Mouse (Mus musculus) heart, adult 2 months (tissue): ENCODE results near the gene Rps25.

Experiments used
- CTCF ChIP-seq: fragments of 200-600 bp; IDR thresholded peaks from 2 replicates; pipeline ENCODE4 v1.8.1; 2022; ENCODE audit warnings: antibody characterized with exemption, mild to moderate bottlenecking, moderate library complexity
- EP300 ChIP-seq: fragments of 200-500 bp; IDR thresholded peaks from 2 replicates; pipeline ENCODE4 v1.6.1; 2011; ENCODE audit warnings: low read depth, low read length, control low read depth; ENCODE audit not compliant: insufficient read depth
- POLR2A ChIP-seq: fragments of 200-500 bp; IDR thresholded peaks from 2 replicates; pipeline ENCODE4 v1.6.1; 2011; ENCODE audit warnings: mild to moderate bottlenecking, low read depth, low read length, control low read depth; ENCODE audit not compliant: insufficient read depth

DNA sequence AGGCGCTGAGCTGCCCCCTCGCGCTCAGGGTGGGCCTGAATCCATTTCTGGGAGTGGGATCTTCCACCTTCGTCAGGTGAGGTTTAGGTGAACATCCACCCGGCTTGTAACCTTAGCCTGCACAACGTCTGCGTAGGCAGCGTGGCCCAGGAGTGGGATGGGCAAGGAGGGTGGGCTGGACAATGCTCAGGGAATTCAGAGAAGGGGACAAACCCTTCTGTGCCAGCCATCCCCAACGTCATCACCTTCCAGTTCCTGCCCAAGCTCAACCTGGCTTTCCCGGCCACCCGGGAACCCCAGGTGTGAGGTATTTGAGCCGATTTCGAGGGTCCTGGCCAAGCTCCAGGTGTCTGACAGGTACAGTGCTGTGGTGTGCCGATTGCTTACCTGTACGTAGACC is 27.1 kb upstream of the Rps25 start:
- TF ChIP-seq POLR2A = no peak
- TF ChIP-seq CTCF = no peak
- no peak for TF ChIP-seq EP300
